Mouse (Mus musculus): ENCODE data around the gene Ptgfr.

DNA sequence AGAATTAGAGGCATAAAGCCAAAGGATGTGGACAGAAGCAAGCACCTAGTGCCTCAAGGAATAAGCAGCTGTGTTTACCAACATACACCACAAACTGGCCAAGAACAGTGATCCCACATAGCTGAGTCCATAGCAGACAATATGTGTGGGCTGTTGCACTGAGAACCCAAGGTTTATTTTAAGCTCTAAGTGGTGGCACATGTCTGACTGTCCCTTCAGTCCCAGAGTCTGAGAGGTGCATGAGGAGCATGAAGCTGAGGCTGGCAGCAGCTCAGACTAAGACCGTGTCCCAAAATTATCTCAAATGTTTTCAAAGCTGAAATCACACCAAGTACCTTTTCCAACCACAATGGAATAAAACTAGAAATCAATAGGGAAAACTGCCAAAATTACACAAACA lies 13.9 kb upstream of the Ptgfr start:
- TF ChIP-seq CTCF (IDR thresholded peaks at IDR 0.05; ENCODE audit: borderline replicate concordance, insufficient read depth, low read length) (no peak), POLR2A (IDR thresholded peaks at IDR 0.05; ENCODE audit: low read depth, low read length) (no peak)
